Mouse (Mus musculus) thymus, adult 2 months (tissue): ENCODE results near the gene Mipol1.

Experiments
- CTCF ChIP-seq: fragments of 200-500 bp; IDR thresholded peaks from 2 replicates; pipeline ENCODE4 v1.5.1; 2012; ENCODE audit warnings: mild to moderate bottlenecking, control low read depth, low read length, moderate library complexity, borderline replicate concordance; ENCODE audit not compliant: control insufficient read depth, poor library complexity, insufficient read depth; ENCODE audit errors: extremely low read depth
- POLR2A ChIP-seq: fragments of 200-500 bp; IDR thresholded peaks from 2 replicates; pipeline ENCODE4 v1.6.1; 2012; ENCODE audit warnings: mild to moderate bottlenecking, low read length, control low read depth, moderate library complexity; ENCODE audit not compliant: control insufficient read depth, poor library complexity, insufficient read depth; ENCODE audit errors: extremely low read depth

GRCm38 (mm10) chr12:57511560-57511959 is 281.3 kb downstream of the Mipol1 start:
- TF ChIP-seq POLR2A (no peak), CTCF (no peak)
